ENCODE assay signal across 12 mouse cellular contexts in genomic region chr2:128058627-128059026, GRCm38 (mm10).
"Had no signal": no experiment of that assay in that cellular context is flagged by ENCODE, and none has a peak within 500 bp of the region (broad histone marks: within the 10 kb centered on the region; RNA-seq: fewer than 3 reads in every experiment).

No protein-coding gene starts in this region.

- H3K27ac ChIP-seq: limb, embryonic 10.5 days; liver, embryonic 15.5 days; midbrain, embryonic 12.5 days; neural tube, embryonic 15.5 days had no signal

- DNase-seq: kidney, adult 11 months; kidney, postnatal 14 days; lung, adult 2 months; lung, postnatal 4 days; thymus, adult 18-20 months; thymus, postnatal 25 days had no signal

- H3K27me3 ChIP-seq: liver, embryonic 15.5 days; neural tube, embryonic 15.5 days had no signal

- H3K9me3 ChIP-seq: limb, embryonic 10.5 days; liver, embryonic 15.5 days; midbrain, embryonic 12.5 days; neural tube, embryonic 15.5 days had no signal

- H3K9ac ChIP-seq: liver, embryonic 15.5 days; midbrain, embryonic 12.5 days; neural tube, embryonic 15.5 days had no signal

- H3K4me3 ChIP-seq: limb, embryonic 10.5 days; liver, embryonic 15.5 days; midbrain, embryonic 12.5 days; neural tube, embryonic 15.5 days had no signal

- ATAC-seq: lung, postnatal 0 days; midbrain, embryonic 16.5 days had no signal

- H3K36me3 ChIP-seq: limb, embryonic 10.5 days; liver, embryonic 15.5 days; midbrain, embryonic 12.5 days; neural tube, embryonic 15.5 days had no signal

- H3K4me1 ChIP-seq: liver, embryonic 15.5 days; neural tube, embryonic 15.5 days had no signal
